Mouse (Mus musculus) ES-E14 (cell line): Measurements from ENCODE around the gene Tle4.

Experiments
- MAFK ChIP-seq: IDR thresholded peaks from 2 replicates; pipeline ENCODE4 v1.6.1; 2014; ENCODE audit warnings: mild to moderate bottlenecking, low read depth, low read length, inconsistent platforms; ENCODE audit not compliant: insufficient read depth
- ZNF384 ChIP-seq: IDR thresholded peaks from 2 replicates; pipeline ENCODE4 v1.6.1; 2012; ENCODE audit warnings: low read depth, low read length, inconsistent platforms

DNA sequence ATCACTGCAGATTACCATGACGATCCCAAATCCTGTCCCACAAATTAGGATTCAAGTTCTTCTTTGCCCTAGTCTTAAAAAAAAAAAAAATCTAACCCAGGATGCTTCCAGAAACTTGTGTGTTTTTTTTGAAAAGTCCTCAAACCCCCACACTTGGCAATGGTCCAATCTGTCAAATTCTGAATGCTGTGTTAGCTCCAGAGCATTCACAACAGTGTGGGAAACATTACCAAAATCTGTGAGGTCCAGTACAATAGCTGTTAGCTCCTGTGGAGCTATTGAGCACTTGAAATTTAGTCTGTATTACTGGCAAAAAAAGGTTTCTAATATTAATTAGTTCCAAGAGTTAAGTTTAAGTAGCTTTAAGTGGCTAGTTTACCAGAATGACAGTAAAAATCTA, 150.4 kb downstream of the Tle4 start:
- TF ChIP-seq MAFK = no peak
- TF ChIP-seq ZNF384 = no peak
